Comparison of ENCODE assay signal across 29 mouse cellular contexts in the genomic region with DNA sequence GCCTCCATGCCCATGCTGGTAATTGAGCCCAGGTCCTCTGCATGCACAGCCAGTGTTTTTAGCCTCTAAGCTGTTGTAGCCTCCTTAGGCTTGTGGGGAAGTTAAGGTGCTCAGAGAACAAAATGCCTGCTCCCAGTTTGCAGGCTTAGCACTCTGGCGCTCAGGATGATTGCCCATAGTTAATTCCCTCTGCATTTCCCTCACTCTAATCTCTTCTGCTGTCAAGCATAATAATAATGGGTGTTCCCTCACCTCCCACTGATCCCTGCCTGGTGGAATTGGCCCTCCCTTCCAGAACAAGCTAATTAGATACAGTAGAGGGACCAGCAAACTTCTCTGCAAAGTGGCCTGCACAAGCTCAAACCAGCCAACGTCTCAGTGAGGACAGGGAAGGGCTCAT. TPM values are rescaled to one million over a fixed set of nuclear protein-coding genes. Genes with fewer than 3 reads are reported as not detected.
DNase-seq lines count a peak whose midpoint lies in the region; ATAC-seq and TF ChIP-seq lines count a peak whose summit lies in the region.
"Had no signal": no experiment of that assay in that cellular context is flagged by ENCODE, and none has a peak within 500 bp of the region (broad histone marks: within the 10 kb centered on the region; RNA-seq: fewer than 3 reads in every experiment).

No protein-coding gene starts in this region.

- no peaks in the 10 kb centered on the region for H3K9me3 ChIP-seq in kidney, postnatal 0 days (replicated peaks; ENCODE audit: low read length)
- no peaks in the 10 kb centered on the region for H3K9me3 ChIP-seq in ES-Bruce4 (replicated peaks; ENCODE audit: control insufficient read depth, insufficient read depth, low read length, poor library complexity, severe bottlenecking)
- H3K9me3 ChIP-seq in ES-E14 (ENCODE audit: control insufficient read depth, insufficient read depth, low read depth, low read length) = no peaks in the 10 kb centered on the region
- H3K9me3 ChIP-seq: embryonic facial prominence, embryonic 13.5 days; hindbrain, embryonic 12.5 days; limb, embryonic 12.5 days; liver, embryonic 12.5 days; midbrain, embryonic 10.5 days; neural tube, embryonic 15.5 days had no signal

- TF ChIP-seq CTCF in kidney, postnatal 0 days (IDR thresholded peaks at IDR 0.05; ENCODE audit: low read depth) = no peak
- no peak for TF ChIP-seq CTCF in ES-Bruce4 (IDR thresholded peaks at IDR 0.05; ENCODE audit: low read depth, low read length)

- no peak overlapping the region for H3K27ac ChIP-seq in kidney, postnatal 0 days
- H3K27ac ChIP-seq in ES-Bruce4 (ENCODE audit: insufficient read depth, low read length) = peak overlapping the region; percentile 64
- H3K27ac ChIP-seq in ES-E14 (ENCODE audit: insufficient read depth, low read depth, low read length, poor library complexity, severe bottlenecking) = peak overlapping the region; percentile 84
- H3K27ac ChIP-seq: embryonic facial prominence, embryonic 13.5 days; gastrocnemius, adult 2 months; hindbrain, embryonic 12.5 days; layer of hippocampus, adult 2 months; limb, embryonic 12.5 days; liver, embryonic 12.5 days; midbrain, embryonic 10.5 days; neural tube, embryonic 15.5 days had no signal

- no peaks in the 10 kb centered on the region for H3K27me3 ChIP-seq in kidney, postnatal 0 days (ENCODE audit: insufficient read depth, low read length)
- no peaks in the 10 kb centered on the region for H3K27me3 ChIP-seq in ES-Bruce4 (ENCODE audit: control insufficient read depth, insufficient read depth, low read length, poor library complexity, severe bottlenecking)
- H3K27me3 ChIP-seq: embryonic facial prominence, embryonic 13.5 days; hindbrain, embryonic 12.5 days; limb, embryonic 12.5 days; liver, embryonic 12.5 days; neural tube, embryonic 15.5 days had no signal

- H3K4me1 ChIP-seq in kidney, postnatal 0 days (replicated peaks; ENCODE audit: insufficient read depth, low read length) = no peaks in the 10 kb centered on the region; the same call in 1 of the 2 replicates
- H3K4me1 ChIP-seq in ES-Bruce4 (ENCODE audit: control insufficient read depth, insufficient read depth, low read length) = peaks cover 26% of the 10 kb centered on the region
- H3K4me1 ChIP-seq in ES-E14 (ENCODE audit: control insufficient read depth in 2 of 2, insufficient read depth in 2 of 2, low read length in 2 of 2, poor library complexity in 1 of 2) = peaks cover 34 to 55% of the 10 kb centered on the region in 2 experiments
- H3K4me1 ChIP-seq: embryonic facial prominence, embryonic 13.5 days; hindbrain, embryonic 12.5 days; limb, embryonic 12.5 days; neural tube, embryonic 15.5 days had no signal

- no peak for TF ChIP-seq EP300 in ES-Bruce4 (IDR thresholded peaks at IDR 0.05; ENCODE audit: insufficient read depth, low read depth, low read length)

- H3K4me2 ChIP-seq in kidney, postnatal 0 days (ENCODE audit: low read length) = no peak overlapping the region
- H3K4me2 ChIP-seq: embryonic facial prominence, embryonic 13.5 days; hindbrain, embryonic 12.5 days; limb, embryonic 12.5 days; liver, embryonic 12.5 days; neural tube, embryonic 15.5 days had no signal

- H3K4me3 ChIP-seq in kidney, postnatal 0 days (replicated peaks; ENCODE audit: low read depth, low read length) = no peak overlapping the region
- no peak overlapping the region for H3K4me3 ChIP-seq in ES-Bruce4 (ENCODE audit: low read depth, low read length)
- no peak overlapping the region for H3K4me3 ChIP-seq in ES-E14 (ENCODE audit: insufficient read depth in 1 of 2, low read depth in 1 of 2, low read length in 2 of 2, poor library complexity in 1 of 2, severe bottlenecking in 1 of 2)
- H3K4me3 ChIP-seq: embryonic facial prominence, embryonic 13.5 days; gastrocnemius, adult 2 months; hindbrain, embryonic 12.5 days; layer of hippocampus, adult 2 months; limb, embryonic 12.5 days; liver, embryonic 12.5 days; midbrain, embryonic 10.5 days; neural tube, embryonic 15.5 days had no signal

- H3K9ac ChIP-seq in kidney, postnatal 0 days (ENCODE audit: low read depth, low read length) = no peak overlapping the region
- H3K9ac ChIP-seq in ES-Bruce4 (ENCODE audit: low read depth, poor library complexity, severe bottlenecking) (no peak overlapping the region), ES-E14 (ENCODE audit: insufficient read depth, low read depth, low read length, poor library complexity, severe bottlenecking) (no peak overlapping the region; the same call in 1 of the 2 replicates)
- H3K9ac ChIP-seq: embryonic facial prominence, embryonic 13.5 days; hindbrain, embryonic 12.5 days; limb, embryonic 12.5 days; liver, embryonic 12.5 days; neural tube, embryonic 15.5 days had no signal

- H3K36me3 ChIP-seq in kidney, postnatal 0 days (ENCODE audit: insufficient read depth, low read length) = no peaks in the 10 kb centered on the region
- peaks cover 38% of the 10 kb centered on the region for H3K36me3 ChIP-seq in ES-Bruce4 (ENCODE audit: control insufficient read depth, insufficient read depth, low read length, poor library complexity, severe bottlenecking)
- peaks cover 16% of the 10 kb centered on the region; the same call in 1 of the 2 replicates for H3K36me3 ChIP-seq in ES-E14 (ENCODE audit: control insufficient read depth, insufficient read depth, low read length, poor library complexity, severe bottlenecking)
- H3K36me3 ChIP-seq: neural tube, embryonic 15.5 days had no signal

- 38% methylated on average over 2 of the region's 2 CpGs for WGBS in kidney, postnatal 0 days

- in situ Hi-C loops in ES-E14 (cut with MboI; ENCODE audit: low sequenced_read_pairs in 2 of 2, unreplicated experiment in 2 of 2) = no loop called here

- no peak for DNase-seq in kidney, postnatal 0 days (ENCODE audit: low spot score)
- no peak for DNase-seq in kidney, adult 18-20 months
- no peak for DNase-seq in ES-E14 (ENCODE audit: low read depth, low spot score)
- peak; percentile 40 for DNase-seq in retina, postnatal 1 day
- no peak for DNase-seq in left cerebral cortex, adult 18-20 months (ENCODE audit: low spot score in 2 of 2)
- DNase-seq in left cerebral cortex, adult 8-10 months (ENCODE audit: low spot score in 2 of 2) = no peak
- DNase-seq: adrenal gland, postnatal 25 days; cerebellum, adult 11 months; cerebellum, postnatal 14 days; gastrocnemius, adult 2 months; lung, adult 18-20 months; lung, postnatal 10 days; right cerebral cortex, postnatal 25 days; spleen, adult 18-20 months; thymus, adult 18-20 months; thymus, postnatal 36 days had no signal

- no peak for TF ChIP-seq POLR2A in ES-Bruce4 (IDR thresholded peaks at IDR 0.05; ENCODE audit: insufficient read depth, low read length)

- peak; percentile 44 for ATAC-seq in kidney, postnatal 0 days (replicated peaks; ENCODE audit: low FRiP score, low read depth)
- ATAC-seq: forebrain, embryonic 14.5 days; intestine, postnatal 0 days; liver, embryonic 12.5 days had no signal

TF ChIP-seq in ES-E14, 5 proteins besides CTCF, POLR2A, EP300 and RAD21:
- no peak for TF ChIP-seq ZNF384 (IDR thresholded peaks at IDR 0.05; ENCODE audit: low read depth, low read length)
- TF ChIP-seq ZC3H11A (IDR thresholded peaks at IDR 0.05; ENCODE audit: borderline replicate concordance, low read depth, low read length) = no peak
- no peak for TF ChIP-seq MAFK (IDR thresholded peaks at IDR 0.05; ENCODE audit: insufficient read depth, low read depth, low read length)
- no peak for TF ChIP-seq CHD2 (IDR thresholded peaks at IDR 0.05; ENCODE audit: low read depth, low read length)
- TF ChIP-seq HCFC1 (IDR thresholded peaks at IDR 0.05; ENCODE audit: borderline replicate concordance, insufficient read depth, low read length) = no peak
TF ChIP-seq in ES-E14: peak in this region for 0.

RNA-seq across cellular contexts. Expression of a gene that starts 7.7 kb away (rescaled TPM):
- 9.6 and 10.6 TPM in 2 replicates for polyA plus RNA-seq in kidney, postnatal 0 days (2015; fragmentation: Nextera tagmentation; extraction: Ambion mirVana)
- 64.8 and 67.7 TPM in 2 replicates for polyA plus RNA-seq in ES-Bruce4 (2011; ENCODE audit: insufficient read depth, insufficient read length, low read depth, missing spikeins)
- 34.7 and 40.9 TPM in 2 replicates for total RNA-seq in ES-E14 (2012; rRNA removed)
- 10 to 100 TPM; 44.0 to 48.9 TPM for total RNA-seq in left cerebral cortex, adult 18-20 months (2021)
- total RNA-seq in left cerebral cortex, adult 8-10 months (2022) = 10 to 100 TPM; 38.6 to 45.6 (median 41.8) TPM

RNA-seq across cellular contexts. Expression of a gene that starts 47.3 kb away (rescaled TPM):
- polyA plus RNA-seq in kidney, postnatal 0 days (2015; fragmentation: Nextera tagmentation; extraction: Ambion mirVana) = 0.05 and 0.24 TPM in 2 replicates
- polyA plus RNA-seq in ES-Bruce4 (2011; ENCODE audit: insufficient read depth, insufficient read length, low read depth, missing spikeins) = not detected in 2 replicates
- 0.18 and 0.69 TPM in 2 replicates for total RNA-seq in ES-E14 (2012; rRNA removed)
- not detected for total RNA-seq in left cerebral cortex, adult 18-20 months (2021)
- not detected for total RNA-seq in left cerebral cortex, adult 8-10 months (2022)
- total RNA-seq: gastrocnemius, adult 2 months; layer of hippocampus, adult 2 months; layer of hippocampus, postnatal 25 days; left cerebral cortex, postnatal 14 days had no signal
- polyA plus RNA-seq: embryonic facial prominence, embryonic 13.5 days; heart, embryonic 14.5 days; hindbrain, embryonic 12.5 days; midbrain, embryonic 10.5 days; neural tube, embryonic 15.5 days had no signal
